28 mouse cellular contexts compared by ENCODE assay signal in the genomic region with DNA sequence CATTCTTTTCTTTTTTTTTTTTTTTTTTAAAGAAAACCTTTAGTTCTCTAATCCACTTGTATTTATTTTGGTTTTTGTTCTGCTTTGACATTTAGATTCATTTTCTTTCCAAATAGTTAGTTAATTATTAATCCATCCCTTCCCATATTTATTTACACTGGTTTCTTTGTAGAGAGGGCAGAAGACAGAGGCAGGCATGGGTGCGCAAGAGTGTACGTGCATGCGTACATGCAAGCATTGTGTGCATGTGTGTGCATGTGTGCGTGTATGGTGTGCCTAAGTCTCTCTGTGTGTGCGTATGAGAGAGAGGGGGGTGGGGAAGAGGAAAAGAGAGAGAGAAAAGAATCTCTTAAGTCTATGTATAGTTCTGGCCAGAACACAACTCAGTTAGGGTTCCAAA.
A peak's percentile ranks its signal among the peaks of the same experiment; 100 is the strongest.
DNase-seq lines count a peak whose midpoint lies in the region; ATAC-seq and TF ChIP-seq lines count a peak whose summit lies in the region.
"Had no signal": no experiment of that assay in that cellular context is flagged by ENCODE, and none has a peak within 500 bp of the region (broad histone marks: within the 10 kb centered on the region; RNA-seq: fewer than 3 reads in every experiment).

No protein-coding gene starts in this region.

- TF ChIP-seq EP300 in stomach, postnatal 0 days (optimal IDR thresholded peaks at IDR 0.05) = no peak

- H3K9ac ChIP-seq in intestine, embryonic 15.5 days = no peak overlapping the region
- no peak overlapping the region for H3K9ac ChIP-seq in liver, adult 2 months (ENCODE audit: low read depth, low read length)
- H3K9ac ChIP-seq in liver, embryonic 16.5 days (ENCODE audit: low read depth, low read length) = no peak overlapping the region
- no peak overlapping the region for H3K9ac ChIP-seq in stomach, postnatal 0 days (ENCODE audit: low read length)
- no peak overlapping the region for H3K9ac ChIP-seq in hindbrain, embryonic 14.5 days
- H3K9ac ChIP-seq: forebrain, embryonic 13.5 days; heart, embryonic 12.5 days; hindbrain, embryonic 15.5 days; midbrain, embryonic 13.5 days had no signal

- WGBS in intestine, embryonic 15.5 days = 65% methylated on average over 5 of the region's 5 CpGs
- 37% methylated on average over 5 of the region's 5 CpGs for WGBS in liver, adult 2 months
- WGBS in liver, embryonic 16.5 days (ENCODE audit: insufficient replicate concordance) = 70% methylated on average over 5 of the region's 5 CpGs
- 66% methylated on average over 5 of the region's 5 CpGs for WGBS in stomach, postnatal 0 days
- WGBS in hindbrain, embryonic 14.5 days = 93% methylated on average over 5 of the region's 5 CpGs

- H3K4me1 ChIP-seq in intestine, embryonic 15.5 days (replicated peaks) = no peaks in the 10 kb centered on the region
- H3K4me1 ChIP-seq in liver, adult 2 months (ENCODE audit: control insufficient read depth, insufficient read depth, low read length) = peaks cover 1% of the 10 kb centered on the region; the same call in 1 of the 2 replicates
- no peaks in the 10 kb centered on the region for H3K4me1 ChIP-seq in liver, embryonic 16.5 days (ENCODE audit: control insufficient read depth, low read depth, low read length)
- no peaks in the 10 kb centered on the region for H3K4me1 ChIP-seq in stomach, postnatal 0 days (replicated peaks; ENCODE audit: control insufficient read depth, insufficient read depth)
- no peaks in the 10 kb centered on the region for H3K4me1 ChIP-seq in hindbrain, embryonic 14.5 days (replicated peaks; ENCODE audit: control insufficient read depth, insufficient read depth, low read length)
- H3K4me1 ChIP-seq: forebrain, embryonic 13.5 days; heart, embryonic 12.5 days; hindbrain, embryonic 15.5 days; midbrain, embryonic 13.5 days had no signal

- no peaks in the 10 kb centered on the region for H3K9me3 ChIP-seq in intestine, embryonic 15.5 days
- H3K9me3 ChIP-seq in liver, embryonic 16.5 days (replicated peaks; ENCODE audit: control insufficient read depth, low read length) = no peaks in the 10 kb centered on the region
- H3K9me3 ChIP-seq in stomach, postnatal 0 days (ENCODE audit: control insufficient read depth, low read length) = no peaks in the 10 kb centered on the region
- H3K9me3 ChIP-seq in hindbrain, embryonic 14.5 days (ENCODE audit: control insufficient read depth, low read length) = no peaks in the 10 kb centered on the region
- H3K9me3 ChIP-seq: forebrain, embryonic 13.5 days; heart, embryonic 12.5 days; hindbrain, embryonic 15.5 days; midbrain, embryonic 13.5 days had no signal

- intact Hi-C loops in left cerebral cortex, postnatal 4 days (cut with DNase I) = no loop called here

- no peak for TF ChIP-seq CTCF in liver, adult 2 months (IDR thresholded peaks at IDR 0.05; ENCODE audit: low read depth, low read length)
- TF ChIP-seq CTCF in stomach, postnatal 0 days (IDR thresholded peaks at IDR 0.05; ENCODE audit: low read depth) = no peak

- ATAC-seq in intestine, embryonic 15.5 days = peak; percentile 78; the same call in 1 of the 2 replicates
- ATAC-seq in liver, embryonic 16.5 days (ENCODE audit: low read depth) = peak; percentile 87
- peak; percentile 73; the same call in 1 of the 2 replicates for ATAC-seq in stomach, postnatal 0 days (ENCODE audit: low FRiP score, low TSS enrichment)
- ATAC-seq in hindbrain, embryonic 14.5 days (ENCODE audit: low FRiP score) = no peak
- ATAC-seq: forebrain, embryonic 13.5 days; inflammation-experienced regulatory T-cells, adult 6 months; lung, postnatal 0 days; midbrain, embryonic 13.5 days; Patski had no signal

- H3K79me2 ChIP-seq in liver, adult 2 months (ENCODE audit: control insufficient read depth, insufficient read depth, low read length) = no peaks in the 10 kb centered on the region

- no peaks in the 10 kb centered on the region for H3K27me3 ChIP-seq in intestine, embryonic 15.5 days (replicated peaks)
- H3K27me3 ChIP-seq in liver, adult 2 months (ENCODE audit: control insufficient read depth, insufficient read depth, low read length) = no peaks in the 10 kb centered on the region
- no peaks in the 10 kb centered on the region for H3K27me3 ChIP-seq in liver, embryonic 16.5 days (ENCODE audit: control insufficient read depth, insufficient read depth, low read depth, low read length)
- H3K27me3 ChIP-seq in stomach, postnatal 0 days (ENCODE audit: control insufficient read depth, insufficient read depth, low read length) = no peaks in the 10 kb centered on the region
- H3K27me3 ChIP-seq in hindbrain, embryonic 14.5 days (ENCODE audit: control insufficient read depth, insufficient read depth, low read length) = no peaks in the 10 kb centered on the region
- H3K27me3 ChIP-seq: forebrain, embryonic 13.5 days; heart, embryonic 12.5 days; hindbrain, embryonic 15.5 days; midbrain, embryonic 13.5 days; Patski had no signal

- H3K4me2 ChIP-seq in intestine, embryonic 15.5 days (replicated peaks) = no peak overlapping the region
- no peak overlapping the region for H3K4me2 ChIP-seq in liver, embryonic 16.5 days (ENCODE audit: low read depth, low read length)
- H3K4me2 ChIP-seq in stomach, postnatal 0 days (replicated peaks; ENCODE audit: low read depth) = no peak overlapping the region
- no peak overlapping the region for H3K4me2 ChIP-seq in hindbrain, embryonic 14.5 days (replicated peaks)
- H3K4me2 ChIP-seq: forebrain, embryonic 13.5 days; heart, embryonic 12.5 days; hindbrain, embryonic 15.5 days; midbrain, embryonic 13.5 days had no signal

- TF ChIP-seq POLR2A in liver, adult 2 months (IDR thresholded peaks at IDR 0.05; ENCODE audit: extremely low read depth, insufficient read depth, low read length) = no peak

- no peak overlapping the region for H3K27ac ChIP-seq in intestine, embryonic 15.5 days
- peak overlapping the region; percentile 11 for H3K27ac ChIP-seq in liver, adult 2 months (replicated peaks; ENCODE audit: insufficient read depth, low read depth, low read length)
- no peak overlapping the region for H3K27ac ChIP-seq in liver, embryonic 16.5 days (ENCODE audit: low read length)
- no peak overlapping the region for H3K27ac ChIP-seq in stomach, postnatal 0 days (replicated peaks)
- no peak overlapping the region for H3K27ac ChIP-seq in hindbrain, embryonic 14.5 days
- H3K27ac ChIP-seq: forebrain, embryonic 13.5 days; gastrocnemius, adult 2 months; heart, adult 2 months; hindbrain, embryonic 15.5 days; kidney, postnatal 0 days; macrophage; midbrain, embryonic 13.5 days had no signal

- DNase-seq in liver, adult 2 months (ENCODE audit: extremely low read depth, low read depth, low spot score) = peak; percentile 89
- DNase-seq in stomach, postnatal 0 days (ENCODE audit: low spot score) = peak; percentile 42
- DNase-seq in hindbrain, embryonic 14.5 days (ENCODE audit: low spot score) = no peak
- no peak for DNase-seq in thymus, postnatal 14 days
- no peak for DNase-seq in left cerebral cortex, postnatal 4 days
- DNase-seq: adrenal gland, postnatal 10 days; cerebellum, adult 9-10 months; cerebellum, postnatal 36 days; gastrocnemius, adult 2 months; gastrocnemius, postnatal 36 days; heart, adult 2 months; kidney, adult 8-10 months; kidney, postnatal 4 days; layer of hippocampus, adult 9-11 months; lung, adult 18-20 months; retina, postnatal 1 day; right cerebral cortex, postnatal 14 days had no signal

- H3K36me3 ChIP-seq in intestine, embryonic 15.5 days = no peaks in the 10 kb centered on the region
- no peaks in the 10 kb centered on the region for H3K36me3 ChIP-seq in liver, adult 2 months (ENCODE audit: control insufficient read depth, insufficient read depth, low read length)
- H3K36me3 ChIP-seq in liver, embryonic 16.5 days (ENCODE audit: control insufficient read depth, insufficient read depth) = no peaks in the 10 kb centered on the region
- H3K36me3 ChIP-seq in stomach, postnatal 0 days (ENCODE audit: control insufficient read depth, insufficient read depth, low read length) = no peaks in the 10 kb centered on the region
- H3K36me3 ChIP-seq in hindbrain, embryonic 14.5 days (replicated peaks; ENCODE audit: control insufficient read depth, insufficient read depth) = no peaks in the 10 kb centered on the region
- H3K36me3 ChIP-seq: heart, embryonic 12.5 days; hindbrain, embryonic 15.5 days; midbrain, embryonic 13.5 days had no signal

- no peak overlapping the region for H3K4me3 ChIP-seq in intestine, embryonic 15.5 days (replicated peaks)
- H3K4me3 ChIP-seq in liver, adult 2 months (ENCODE audit: insufficient read depth, low read depth, low read length) = no peak overlapping the region
- no peak overlapping the region for H3K4me3 ChIP-seq in liver, embryonic 16.5 days (ENCODE audit: low read depth, low read length)
- H3K4me3 ChIP-seq in stomach, postnatal 0 days (ENCODE audit: low read depth, low read length) = no peak overlapping the region
- H3K4me3 ChIP-seq in hindbrain, embryonic 14.5 days (replicated peaks; ENCODE audit: low read length) = no peak overlapping the region
- H3K4me3 ChIP-seq: forebrain, embryonic 13.5 days; gastrocnemius, adult 2 months; heart, adult 2 months; heart, embryonic 12.5 days; hindbrain, embryonic 15.5 days; midbrain, embryonic 13.5 days had no signal

Comparison
In these comparisons a context has a peak if more than half of its experiments do, and no peak if none do; other contexts are left out.
1. DNase-seq: peak in liver, adult 2 months (single experiment) and stomach, postnatal 0 days (single experiment); none in hindbrain, embryonic 14.5 days (single experiment), thymus, postnatal 14 days (single experiment) and left cerebral cortex, postnatal 4 days (single experiment).